Mouse (Mus musculus) liver, embryonic 14.5 days (tissue): ENCODE measurements around the gene Ccl5. TPM values are rescaled to one million over a fixed set of nuclear protein-coding genes. Genes with fewer than 3 reads are reported as not detected.

ENCODE experiments used
- ATAC-seq: fragments of 200-750 bp; cut with Nextera tagmentation; 2 replicates; pipeline ENCODE4 v1.8.0; 2017; ENCODE audit warnings: moderate number of reproducible peaks, mild to moderate bottlenecking, moderate library complexity; ENCODE audit not compliant: insufficient read depth
- DNase-seq, 3 experiments: peaks; one replicate each; pipeline ENCODE4 v3.0.0-alpha.2; 2012 to 2013; ENCODE audit warnings: low read depth in 3 of 3, low spot score in 3 of 3
- H3K27ac ChIP-seq: fragments of 300-500 bp; sonication (generic); 2 replicates; pipeline ENCODE4 v1.5.1; 2014; ENCODE audit warnings: moderate library complexity, mild to moderate bottlenecking, control low read depth, inconsistent platforms
- H3K27me3 ChIP-seq: fragments of 300-500 bp; sonication (generic); 2 replicates; pipeline ENCODE4 v1.6.1; 2014; ENCODE audit warnings: mild to moderate bottlenecking, low read length, moderate library complexity; ENCODE audit not compliant: control insufficient read depth, insufficient read depth
- H3K36me3 ChIP-seq: fragments of 300-500 bp; sonication (generic); replicated peaks from 2 replicates; pipeline ENCODE4 v1.6.1; 2014; ENCODE audit warnings: low read depth; ENCODE audit not compliant: control insufficient read depth, insufficient read depth
- H3K4me1 ChIP-seq, 2 experiments: fragments of 200-500 bp in 1 of 2; fragments of 300-500 bp in 1 of 2; sonication (generic) in 1 of 2; replicated peaks; 2 replicates each; pipeline ENCODE4 v1.6.1; 2012 to 2014; ENCODE audit warnings: antibody characterized with exemption in 1 of 2, inconsistent platforms in 1 of 2, low read length in 1 of 2; ENCODE audit not compliant: control insufficient read depth in 2 of 2, insufficient read depth in 2 of 2
- H3K4me2 ChIP-seq: fragments of 300-500 bp; sonication (generic); 2 replicates; pipeline ENCODE4 v1.6.1; 2014; ENCODE audit warnings: low read depth, mild to moderate bottlenecking, control low read depth, moderate library complexity
- H3K4me3 ChIP-seq, 2 experiments: fragments of 200-500 bp in 1 of 2; fragments of 300-500 bp in 1 of 2; sonication (generic) in 1 of 2; 2 replicates each; pipeline ENCODE4 v1.5.1; 2012 to 2014; ENCODE audit warnings: low read depth in 2 of 2, low read length in 2 of 2, mild to moderate bottlenecking in 2 of 2, control low read depth in 1 of 2, inconsistent platforms in 1 of 2, moderate library complexity in 1 of 2; ENCODE audit not compliant: insufficient read depth in 1 of 2
- H3K9ac ChIP-seq: fragments of 300-500 bp; sonication (generic); replicated peaks from 2 replicates; pipeline ENCODE4 v1.6.1; 2014; ENCODE audit warnings: mild to moderate bottlenecking, control low read depth, moderate library complexity
- H3K9me3 ChIP-seq: fragments of 300-500 bp; sonication (generic); 2 replicates; pipeline ENCODE4 v1.6.1; 2016; ENCODE audit warnings: low read length, mixed read lengths; ENCODE audit not compliant: control insufficient read depth
- CTCF ChIP-seq: IDR thresholded peaks from 2 replicates; pipeline ENCODE4 v1.5.1; 2016; ENCODE audit warnings: antibody characterized with exemption, low read depth, control low read depth
- EP300 ChIP-seq: IDR thresholded peaks from 2 replicates; pipeline ENCODE4 v1.6.1; 2016; ENCODE audit warnings: antibody characterized with exemption, low read depth
- WGBS: fragments of 180-500 bp; shearing (Covaris S2); extraction: QIAGEN DNeasy Blood & Tissue Kit; methylation state at CpG from one replicate; pipeline ENCODE4 v1.1.7; 2014; ENCODE audit not compliant: insufficient replicate concordance; 5-methylcytosine and 5-hydroxymethylcytosine counted together
- polyA plus RNA-seq, 2 experiments: library from polyadenylated mRNA; depleted of rRNA in 1 of 2; stranded (reverse) in 1 of 2; unstranded in 1 of 2; fragments of >200 nt; fragmentation: Nextera tagmentation in 1 of 2; extraction: Ambion mirVana in 1 of 2; gene quantifications; 2 replicates each; pipeline versions ENCODE4 v1.2.1 to v1.2.3; 2012 to 2014

Gene Ccl5
- polyA plus RNA-seq, 2 experiments = 0.39 to 0.95 TPM

DNA sequence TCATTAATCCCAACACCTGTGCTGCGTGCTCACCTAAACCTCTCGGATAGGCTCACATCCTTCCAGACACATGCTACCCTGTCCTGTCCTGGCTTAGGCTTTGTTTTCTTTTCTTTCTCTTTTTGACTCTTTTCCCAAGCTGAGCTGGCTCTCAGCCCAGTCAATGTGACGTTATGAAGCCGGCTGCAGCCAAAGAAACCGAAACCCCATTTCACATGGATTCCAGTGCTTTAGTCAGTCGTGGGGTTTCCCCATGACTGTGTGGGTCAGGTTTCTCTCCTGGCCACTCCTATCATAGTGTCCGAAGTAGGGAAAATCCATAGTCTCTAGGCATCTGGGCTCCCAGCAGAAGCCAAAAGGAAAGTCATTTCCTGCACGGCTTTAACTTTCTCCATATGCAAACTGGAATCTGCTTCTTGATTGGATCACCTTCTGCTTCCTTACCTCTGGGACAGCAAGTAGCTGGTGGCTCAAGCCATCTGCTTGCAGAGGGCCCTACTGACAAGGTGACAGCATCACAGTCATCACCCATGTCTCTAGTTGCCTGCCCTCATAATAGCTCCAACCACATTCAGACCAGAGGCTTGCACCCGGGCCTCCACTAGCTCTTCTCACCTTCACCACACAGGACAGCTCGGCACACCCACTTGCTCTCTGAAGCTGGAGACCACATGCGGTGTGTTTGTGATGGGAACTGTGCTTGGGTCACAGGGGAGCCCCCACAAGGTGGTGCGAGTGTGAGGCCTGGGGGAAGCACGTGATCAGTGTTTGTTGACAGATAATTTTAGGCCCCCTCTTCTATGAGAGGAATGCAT lies 4.5 kb upstream of the Ccl5 start:
- H3K27ac ChIP-seq = no peak overlapping the region
- no peak overlapping the region for H3K4me2 ChIP-seq

DNA sequence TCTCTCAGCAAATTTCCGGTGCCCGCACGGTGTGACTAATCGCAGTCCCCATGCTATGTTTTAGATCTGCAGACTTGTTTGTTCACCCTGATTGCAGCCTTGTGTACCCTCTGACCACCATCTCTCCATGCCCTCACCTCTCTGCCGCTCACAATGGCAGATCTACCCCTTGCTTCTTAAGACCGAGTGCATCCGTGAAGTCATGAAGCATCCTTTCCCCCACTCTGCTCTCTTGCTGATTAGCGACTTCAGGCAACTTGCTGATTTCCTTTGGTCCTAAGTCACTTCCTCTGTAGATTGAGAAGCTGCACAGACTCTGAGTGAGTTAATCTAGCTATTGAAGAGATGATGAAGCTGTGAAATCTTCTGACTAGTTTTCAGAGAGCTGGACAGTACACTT lies 3.8 kb upstream of the Ccl5 start:
- H3K9me3 ChIP-seq = no peaks in the 10 kb centered on the region
- 0 out of 4 replicates have a peak, but pooled peaks cover 0 to 2% of the 10 kb centered on the region in 2 experiments for H3K4me1 ChIP-seq
- 55% methylated on average over 8 of the region's 8 CpGs for WGBS
- TF ChIP-seq CTCF (no peak), EP300 (no peak)
- H3K4me3 ChIP-seq = no peak overlapping the region
- no peaks in the 10 kb centered on the region for H3K36me3 ChIP-seq
- H3K9ac ChIP-seq = no peak overlapping the region
- DNase-seq (no peak), ATAC-seq (no peak)
- no peaks in the 10 kb centered on the region for H3K27me3 ChIP-seq
- H3K4me2 ChIP-seq = no peak overlapping the region
- H3K27ac ChIP-seq = no peak overlapping the region

More for the DNA sequence above, 4.5 kb upstream of the Ccl5 start:
- 44% methylated on average over 13 of the region's 13 CpGs for WGBS
- TF ChIP-seq CTCF = no peak
- TF ChIP-seq EP300 = no peak
- H3K9ac ChIP-seq = no peak overlapping the region
- H3K4me3 ChIP-seq = no peak overlapping the region
- no peak for ATAC-seq
- H3K36me3 ChIP-seq = no peaks in the 10 kb centered on the region
- no peak for DNase-seq
- no peaks in the 10 kb centered on the region for H3K27me3 ChIP-seq
- no peaks in the 10 kb centered on the region for H3K9me3 ChIP-seq
- 0 out of 4 replicates have a peak, but pooled peaks cover 0 to 2% of the 10 kb centered on the region in 2 experiments for H3K4me1 ChIP-seq

DNA sequence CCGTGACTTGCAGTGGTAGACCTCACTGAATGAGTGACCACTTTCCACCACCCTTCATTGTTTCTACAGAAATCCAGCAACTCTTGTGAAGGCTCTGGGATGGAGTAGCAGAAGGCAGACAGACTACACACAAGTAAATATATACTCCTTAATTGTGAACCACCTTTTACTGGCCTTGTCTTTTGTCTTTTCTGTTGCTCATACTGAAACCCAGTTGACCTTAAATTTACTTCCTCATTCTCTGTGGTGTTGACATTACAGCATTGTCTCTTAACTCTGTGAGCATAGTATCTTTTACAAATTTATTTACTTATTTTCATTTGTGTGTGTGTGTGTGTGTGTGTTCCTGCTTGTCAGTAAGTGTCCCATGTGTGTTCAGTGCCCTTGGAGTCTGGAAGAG lies 2.9 kb upstream of the Ccl5 start:
- TF ChIP-seq CTCF = no peak
- no peak for TF ChIP-seq EP300
- Histone ChIP-seq H3K9me3 (no peaks in the 10 kb centered on the region), H3K27me3 (no peaks in the 10 kb centered on the region), H3K36me3 (no peaks in the 10 kb centered on the region), H3K4me2 (no peak overlapping the region), H3K9ac (no peak overlapping the region), H3K27ac (no peak overlapping the region), H3K4me3 (no peak overlapping the region), H3K4me1 (0 out of 4 replicates have a peak, but pooled peaks cover 0 to 2% of the 10 kb centered on the region in 2 experiments)
- no peak for ATAC-seq
- DNase-seq = no peak
- WGBS = 59% methylated on average over 1 of the region's 1 CpGs

DNA sequence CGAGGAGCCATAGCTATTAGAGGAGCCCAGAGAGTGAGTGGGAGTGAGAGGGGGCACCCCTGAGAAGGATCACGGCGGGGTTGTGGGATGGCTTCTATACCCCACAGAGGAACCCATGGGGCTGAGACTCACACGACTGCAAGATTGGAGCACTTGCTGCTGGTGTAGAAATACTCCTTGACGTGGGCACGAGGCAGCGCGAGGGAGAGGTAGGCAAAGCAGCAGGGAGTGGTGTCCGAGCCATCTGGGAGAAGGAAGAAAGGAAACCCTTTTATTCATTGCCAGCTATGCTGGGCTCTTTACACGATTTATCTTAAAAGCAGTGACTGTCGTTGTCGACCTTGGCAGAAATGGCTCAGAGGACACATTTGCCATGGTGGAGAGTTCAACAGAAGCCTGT lies 1.3 kb downstream of the Ccl5 start:
- no peak overlapping the region for H3K27ac ChIP-seq
- H3K27me3 ChIP-seq = no peaks in the 10 kb centered on the region
- 73% methylated on average over 12 of the region's 12 CpGs for WGBS
- TF ChIP-seq EP300 (no peak), CTCF (no peak)
- no peaks in the 10 kb centered on the region for H3K4me1 ChIP-seq
- no peak overlapping the region for H3K4me2 ChIP-seq
- no peak for ATAC-seq
- DNase-seq = no peak
- no peaks in the 10 kb centered on the region for H3K36me3 ChIP-seq
- H3K4me3 ChIP-seq = no peak overlapping the region
- H3K9ac ChIP-seq = no peak overlapping the region
- H3K9me3 ChIP-seq = no peaks in the 10 kb centered on the region

DNA sequence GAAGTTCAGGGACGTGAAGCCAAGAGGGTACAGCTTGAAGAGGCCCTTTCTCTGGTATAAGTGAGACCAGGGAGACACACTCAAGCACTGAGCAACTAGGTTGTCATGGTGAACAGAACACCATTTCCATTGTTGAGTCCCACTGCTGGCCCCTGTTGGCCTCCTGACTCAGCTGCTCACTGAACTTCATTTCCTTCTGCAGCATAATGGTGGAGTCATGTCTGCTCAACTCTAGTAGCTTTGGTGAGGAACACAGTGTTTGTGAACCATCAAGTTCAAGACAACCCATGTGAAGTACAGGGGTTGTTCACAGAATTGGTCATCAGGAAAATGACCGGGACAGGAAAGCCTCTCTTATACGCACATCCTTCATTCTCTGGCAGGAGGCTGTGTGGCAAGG lies 8.2 kb downstream of the Ccl5 start, which contains the start of gene Heatr9:
Gene Heatr9 (minus strand): TSS at position 101 of the 400 bp plus-strand sequence.
- 71% methylated on average over 3 of the region's 3 CpGs for WGBS
- Histone ChIP-seq H3K27me3 (no peaks in the 10 kb centered on the region), H3K36me3 (no peaks in the 10 kb centered on the region), H3K9me3 (no peaks in the 10 kb centered on the region), H3K4me1 (no peaks in the 10 kb centered on the region), H3K9ac (no peak within 1 kb of the TSS), H3K27ac (no peak within 1 kb of the TSS), H3K4me2 (no peak within 1 kb of the TSS), H3K4me3 (no peak within 1 kb of the TSS)
- no peak for TF ChIP-seq CTCF
- TF ChIP-seq EP300 = no peak
- ATAC-seq = no peak
- DNase-seq = no peak
